Mouse (Mus musculus) kidney, postnatal 14 days (tissue): ENCODE measurements at regions not wholly inside any gene's neighbourhood (a gene's known extent, or its start where the extent isn't known, plus 50 kb on each side); places are given as distances from the start of the nearest gene placed in this dataset.

Source experiments
- DNase-seq: peaks from one replicate; pipeline ENCODE4 v3.0.0; 2022; ENCODE audit warnings: mixed read lengths

- DNase-seq, result no peak
These were observed 556.8 kb upstream of the 3110018I06Rik start for GRCm38 (mm10) chr12:106931591-106931990.

GRCm38 (mm10) chr12:106939381-106939780, 549.1 kb upstream of the 3110018I06Rik start:
- DNase-seq, result no peak

- DNase-seq, result no peak
These were observed 544.6 kb upstream of the 3110018I06Rik start for GRCm38 (mm10) chr12:106943874-106944273.

- DNase-seq, result no peak
These were observed 535.8 kb upstream of the 3110018I06Rik start for GRCm38 (mm10) chr12:106952621-106953020.

GRCm38 (mm10) chr12:106955778-106956177, 532.7 kb upstream of the 3110018I06Rik start:
- peak; percentile 68 for DNase-seq

GRCm38 (mm10) chr12:106956266-106956665, 532.2 kb upstream of the 3110018I06Rik start:
- DNase-seq, result no peak

GRCm38 (mm10) chr12:106961991-106962390, 526.4 kb upstream of the 3110018I06Rik start:
- no peak for DNase-seq

- no peak for DNase-seq
These were observed 524.7 kb upstream of the 3110018I06Rik start for GRCm38 (mm10) chr12:106963762-106964161.

- no peak for DNase-seq
These were observed 518.6 kb upstream of the 3110018I06Rik start for GRCm38 (mm10) chr12:106969873-106970272.

- peak; percentile 44 for DNase-seq
These were observed 496.0 kb upstream of the 3110018I06Rik start for GRCm38 (mm10) chr12:106992421-106992820.

GRCm38 (mm10) chr12:106993011-106993410, 495.4 kb upstream of the 3110018I06Rik start:
- peak; percentile 22 for DNase-seq

- DNase-seq, result no peak
These were observed 477.2 kb upstream of the 3110018I06Rik start for GRCm38 (mm10) chr12:107010995-107011786.

GRCm38 (mm10) chr12:107016801-107017200, 471.6 kb upstream of the 3110018I06Rik start:
- DNase-seq, result no peak

- DNase-seq, result no peak
These were observed 466.6 kb upstream of the 3110018I06Rik start for GRCm38 (mm10) chr12:107021806-107022205.

GRCm38 (mm10) chr12:107026821-107027220, 461.6 kb upstream of the 3110018I06Rik start:
- DNase-seq, result no peak

GRCm38 (mm10) chr12:107027842-107028549, 460.4 kb upstream of the 3110018I06Rik start:
- DNase-seq, result no peak

GRCm38 (mm10) chr12:107028985-107029384, 459.4 kb upstream of the 3110018I06Rik start:
- no peak for DNase-seq

GRCm38 (mm10) chr12:107036357-107036756, 452.1 kb upstream of the 3110018I06Rik start:
- no peak for DNase-seq

GRCm38 (mm10) chr12:107041927-107042652, 446.3 kb upstream of the 3110018I06Rik start:
- no peak for DNase-seq

- no peak for DNase-seq
These were observed 441.9 kb upstream of the 3110018I06Rik start for GRCm38 (mm10) chr12:107046496-107046895.

- no peak for DNase-seq
These were observed 441.3 kb upstream of the 3110018I06Rik start for GRCm38 (mm10) chr12:107047059-107047531.

- no peak for DNase-seq
These were observed 437.4 kb upstream of the 3110018I06Rik start for GRCm38 (mm10) chr12:107050891-107051635.
